Mouse (Mus musculus): Measurements from ENCODE around the gene Plcb3.

Gene Plcb3

DNA sequence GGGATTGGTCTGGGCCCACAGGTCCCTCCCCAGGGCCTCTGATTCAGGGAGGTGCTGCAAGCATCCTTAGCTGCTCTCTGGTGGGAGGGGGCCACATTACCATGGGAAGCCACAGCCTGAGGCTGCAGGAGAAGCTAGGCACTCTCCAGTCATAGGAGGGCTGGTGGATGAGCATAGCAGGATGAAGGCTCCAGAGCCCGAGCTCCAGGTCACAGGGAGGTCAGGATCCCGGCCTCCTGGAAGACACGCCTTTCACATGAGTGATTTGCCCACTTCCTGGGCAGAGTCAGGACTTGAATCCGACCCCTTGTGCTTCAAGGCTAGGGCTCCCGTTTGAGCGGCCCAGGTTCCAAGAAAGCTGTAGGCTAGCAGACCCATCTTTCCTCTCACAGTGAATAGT is 4.6 kb downstream of the Plcb3 start:
- DNase-seq (ENCODE audit: extremely low spot score, low read depth, low spot score) = no peak

DNA sequence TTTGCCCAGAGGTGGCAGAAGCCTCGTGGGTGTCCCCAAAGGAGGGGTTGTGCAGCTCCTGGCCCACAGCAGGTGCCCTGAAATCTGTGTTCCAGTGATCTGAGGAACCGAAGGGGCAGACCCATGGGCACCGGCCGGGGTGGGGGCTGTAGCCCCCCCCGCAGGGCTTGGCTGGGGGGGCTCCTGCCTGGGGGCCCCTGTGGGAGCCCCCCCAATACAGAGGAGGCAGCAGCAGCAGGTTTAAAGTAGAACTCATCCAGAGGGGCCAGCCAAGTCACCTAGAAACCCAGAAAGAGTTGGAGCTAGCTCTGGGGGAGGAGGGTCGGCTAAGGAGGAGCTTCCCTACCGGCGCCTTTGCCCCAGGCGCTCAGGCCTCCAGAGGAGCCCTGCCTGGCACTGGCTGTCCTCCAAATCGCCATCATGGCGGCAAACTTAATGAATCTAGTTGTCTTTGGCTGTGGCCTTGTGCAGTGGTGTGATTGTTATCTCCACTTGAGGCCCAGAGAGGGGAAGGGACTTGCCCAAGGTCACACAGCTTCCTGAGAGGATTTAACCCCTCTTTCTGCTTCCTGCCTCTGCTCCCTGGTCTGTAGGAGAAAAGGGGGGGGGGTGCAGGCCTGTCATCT is 5.7 kb downstream of the Plcb3 start:
- DNase-seq (ENCODE audit: extremely low spot score, low read depth, low spot score) = no peak

DNA sequence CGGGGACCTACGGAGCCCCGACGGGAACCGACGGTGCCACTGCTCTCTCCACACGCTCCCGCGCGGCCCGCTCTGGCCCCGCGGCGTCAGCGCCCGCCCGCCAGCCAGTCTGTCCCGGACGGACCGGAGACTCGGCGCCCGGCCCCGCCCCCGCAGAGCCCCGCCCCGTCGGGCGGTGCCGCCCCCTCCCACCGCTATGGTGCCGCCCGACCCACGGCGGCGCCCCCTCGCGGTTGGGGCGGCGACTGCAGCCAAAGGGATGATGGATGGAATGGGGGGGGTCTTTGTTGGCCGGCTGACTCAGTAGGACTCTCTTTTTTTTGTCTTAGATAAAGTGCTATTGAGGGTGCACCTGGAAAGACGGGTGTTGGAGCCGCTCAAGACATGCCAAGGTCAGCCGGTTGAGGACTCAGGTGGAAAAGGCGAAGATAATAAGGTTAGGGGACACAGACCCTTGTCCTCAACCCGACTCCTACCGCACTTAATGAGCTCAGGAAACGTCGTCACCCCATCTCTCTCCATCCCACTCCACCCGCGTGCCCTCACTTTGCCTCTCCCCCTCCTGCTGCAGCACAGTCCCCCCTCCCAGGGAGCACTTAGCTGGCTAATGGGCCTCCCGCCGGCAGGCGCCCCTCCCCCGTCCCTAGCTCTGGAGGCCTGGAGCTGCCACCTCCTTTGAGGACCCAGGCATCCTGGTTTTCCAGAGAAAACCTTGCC is 6.4 kb downstream of the Plcb3 start:
- DNase-seq (ENCODE audit: extremely low spot score, low read depth, low spot score) = no peak

DNA sequence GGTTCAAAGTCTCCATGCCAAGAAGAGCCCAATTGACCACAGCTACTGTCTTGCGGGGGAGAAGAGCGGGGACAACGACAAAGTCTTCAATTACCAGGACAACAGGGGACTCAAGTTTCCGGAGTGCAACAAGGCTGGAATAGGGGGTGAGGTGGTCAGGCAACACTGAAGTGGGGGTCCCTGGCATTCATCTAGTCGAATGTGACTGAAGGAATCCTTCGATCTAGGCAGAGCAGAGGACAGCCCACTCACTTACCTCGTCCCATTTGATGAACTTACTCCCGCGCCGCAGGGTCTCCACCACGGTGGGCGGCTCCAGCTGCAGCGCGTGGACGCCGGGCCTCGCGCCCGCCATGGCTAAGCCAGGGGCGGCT is 7.0 kb downstream of the Plcb3 start:
- no peak for DNase-seq (ENCODE audit: extremely low spot score, low read depth, low spot score)

DNA sequence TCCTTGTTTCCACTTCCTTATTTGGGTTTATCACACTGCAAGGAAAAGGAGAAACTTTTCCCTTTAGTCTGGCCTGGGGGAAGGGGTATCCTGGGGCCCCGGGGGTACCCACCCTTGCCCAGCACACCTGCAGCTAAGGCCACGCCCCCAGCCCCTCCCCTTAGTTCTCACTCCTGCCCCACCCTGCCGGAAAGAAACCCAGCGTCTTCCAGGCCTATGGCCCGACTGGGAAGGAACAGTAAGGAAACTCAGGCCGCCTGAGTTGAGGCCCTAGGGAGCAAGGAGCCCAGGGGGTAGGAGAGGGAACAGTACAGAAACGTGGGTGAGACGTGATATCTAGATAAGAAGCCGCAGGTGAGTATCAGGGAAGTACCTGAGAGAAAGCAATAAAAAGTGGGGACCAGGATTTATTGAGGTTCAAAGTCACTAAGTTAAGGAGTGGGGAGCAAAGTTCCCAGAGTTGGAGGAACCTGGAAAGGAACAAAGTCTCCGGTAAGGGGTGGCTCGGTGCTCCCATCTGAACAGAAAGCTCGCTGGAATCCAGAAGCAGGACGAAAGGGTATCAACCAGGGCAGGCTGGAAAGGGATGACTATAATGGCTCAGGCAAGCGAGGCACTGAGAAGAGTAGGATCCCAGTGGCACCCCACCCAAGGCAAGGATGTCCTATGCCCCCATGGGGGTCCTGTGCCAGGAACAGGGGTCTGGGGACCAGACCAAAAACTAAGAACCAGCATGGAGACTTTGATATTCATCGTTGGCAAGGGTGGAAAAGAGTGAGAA is 7.6 kb downstream of the Plcb3 start:
- no peak for DNase-seq (ENCODE audit: extremely low spot score, low read depth, low spot score)

DNA sequence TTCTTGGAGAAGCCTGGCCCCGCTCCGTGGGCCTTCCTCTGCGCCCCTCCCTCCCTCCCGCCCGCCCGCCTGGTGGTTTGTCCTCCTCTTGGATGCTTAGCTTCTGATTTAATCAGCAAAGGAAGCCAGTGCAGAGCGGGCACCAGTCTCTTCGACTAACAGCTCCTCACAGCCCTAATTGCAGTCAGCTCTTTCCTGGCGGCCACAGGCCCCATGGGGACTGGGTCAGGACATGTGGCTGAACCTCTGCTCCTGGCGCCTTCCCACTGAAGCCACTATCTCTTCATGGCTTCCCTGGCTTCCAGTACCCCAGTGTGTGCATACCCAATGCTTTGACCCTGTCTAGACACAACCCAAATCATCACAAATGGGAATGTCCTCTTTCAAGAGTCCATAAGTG is 19.8 kb downstream of the Plcb3 start:
- DNase-seq (ENCODE audit: extremely low spot score, low read depth, low spot score) = no peak

DNA sequence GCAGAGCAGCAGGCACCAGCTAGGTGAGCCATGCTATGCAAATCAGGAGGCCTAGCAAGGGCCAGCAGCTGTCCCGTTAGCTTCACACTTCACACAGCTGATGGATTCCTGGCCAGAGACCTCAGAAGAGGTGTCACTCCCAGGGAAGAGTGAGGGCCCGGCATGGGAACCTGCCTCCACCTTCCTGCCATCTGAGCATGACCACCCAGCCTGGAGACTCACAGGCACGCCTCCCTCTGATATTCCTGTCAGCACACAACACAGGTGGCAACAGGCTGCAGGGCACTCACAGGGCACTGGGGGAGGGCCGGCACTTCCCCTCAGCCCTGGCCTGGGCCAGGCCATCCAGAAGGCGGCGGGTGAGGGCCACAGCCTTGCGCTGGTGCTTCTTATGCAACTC is 20.8 kb downstream of the Plcb3 start:
- DNase-seq (ENCODE audit: extremely low spot score, low read depth, low spot score) = no peak

DNA sequence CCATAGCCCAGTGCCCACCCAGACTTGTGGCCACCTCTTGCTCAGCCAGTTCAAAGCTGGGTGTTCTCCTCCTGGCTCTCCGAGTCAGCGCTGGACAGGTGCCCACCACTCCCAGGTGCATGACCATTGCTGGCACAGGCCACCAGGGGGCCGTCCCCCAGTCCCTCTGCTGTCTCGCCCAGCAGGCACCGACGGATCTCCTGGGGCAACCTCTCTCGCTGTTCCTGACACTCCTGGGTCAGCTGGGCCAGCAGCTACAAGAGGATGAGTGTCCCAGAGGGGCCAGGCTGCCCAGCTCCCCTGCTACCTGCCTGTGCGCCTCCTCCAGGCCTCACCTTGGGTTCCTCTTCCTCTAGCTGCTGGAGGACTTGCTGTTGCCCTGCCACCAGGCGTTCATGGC is 22.2 kb downstream of the Plcb3 start:
- no peak for DNase-seq (ENCODE audit: extremely low spot score, low read depth, low spot score)

DNA sequence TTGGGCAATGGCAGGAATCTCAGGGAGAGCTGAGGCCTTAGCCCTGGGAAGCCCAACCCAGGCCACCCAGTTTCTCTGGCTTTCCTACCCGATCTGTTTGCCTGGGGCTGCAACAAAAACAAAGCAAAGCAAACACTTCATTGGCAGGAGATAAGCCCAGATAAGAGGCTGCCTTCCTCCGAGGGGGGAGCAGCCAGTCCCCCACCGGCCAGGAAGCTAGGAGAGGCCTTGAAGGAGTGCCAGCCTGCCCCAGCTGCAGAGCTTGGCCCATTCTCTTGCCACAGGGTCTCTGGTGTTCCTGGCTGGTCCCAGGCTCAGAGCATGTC is 23.6 kb downstream of the Plcb3 start:
- no peak for DNase-seq (ENCODE audit: extremely low spot score, low read depth, low spot score)

DNA sequence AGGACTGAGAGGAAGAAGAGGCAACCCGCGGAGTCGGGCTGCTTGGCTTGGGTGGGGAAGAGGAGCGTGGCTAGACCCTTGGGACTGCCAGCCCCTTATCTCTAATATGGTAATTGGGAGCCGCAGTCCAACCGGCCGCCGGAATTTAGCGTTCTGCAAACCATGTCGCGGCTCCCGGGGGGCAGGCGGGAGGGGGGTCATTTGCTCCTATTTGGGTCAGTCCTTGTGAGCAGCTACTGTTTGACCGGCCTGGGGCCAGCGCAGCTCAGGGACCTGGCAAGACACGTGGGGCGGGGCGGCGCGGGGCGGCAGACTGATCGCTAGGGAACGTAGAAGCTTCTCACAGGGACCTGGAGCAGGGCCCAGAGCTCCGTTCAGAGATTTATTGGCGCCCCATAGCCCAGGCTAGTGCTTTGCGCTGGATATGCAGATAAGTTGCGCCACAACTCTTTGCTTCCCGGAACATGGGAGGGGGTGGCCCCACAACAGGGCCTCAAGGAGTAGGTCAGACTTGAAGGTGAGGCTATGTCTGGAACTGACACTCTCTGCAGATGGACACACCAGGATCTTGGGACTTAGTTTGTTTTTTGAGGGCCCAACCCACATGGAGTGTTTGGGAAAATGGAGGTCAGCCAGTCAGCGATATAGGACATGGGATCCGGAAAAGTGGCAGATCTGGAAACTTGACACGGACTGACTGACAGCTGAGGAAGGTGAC is 24.1 kb downstream of the Plcb3 start:
- DNase-seq (ENCODE audit: extremely low spot score, low read depth, low spot score) = no peak

DNA sequence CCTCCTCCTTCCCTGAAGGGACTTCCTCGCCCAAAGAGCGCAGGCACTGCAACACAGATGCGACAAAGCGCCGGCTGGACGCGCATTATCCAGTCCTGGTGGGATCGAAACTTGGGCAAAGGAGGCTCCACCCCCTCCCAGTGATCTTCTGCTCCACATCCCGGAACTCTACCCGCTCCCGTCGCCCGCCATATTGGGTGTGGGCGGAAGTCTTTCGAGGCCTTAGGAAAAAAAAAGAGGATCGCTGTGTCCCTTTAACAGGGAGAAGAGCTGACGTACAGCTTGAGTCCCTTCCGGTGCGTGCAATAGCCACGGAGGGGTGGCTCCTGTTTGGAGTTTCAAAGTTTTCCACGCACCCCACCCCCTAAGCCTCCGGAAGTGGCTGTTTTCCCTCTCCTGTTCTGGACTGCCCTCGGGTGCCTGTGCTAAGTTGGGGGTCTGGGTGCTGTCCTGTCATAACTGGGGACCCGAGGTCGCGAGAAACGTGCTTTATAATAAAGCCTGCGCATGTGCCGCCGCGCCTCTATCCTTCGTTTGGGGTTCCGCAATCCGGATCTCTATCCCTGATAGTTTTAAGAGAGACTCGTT is 24.8 kb downstream of the Plcb3 start:
- no peak for DNase-seq (ENCODE audit: extremely low spot score, low read depth, low spot score)

DNA sequence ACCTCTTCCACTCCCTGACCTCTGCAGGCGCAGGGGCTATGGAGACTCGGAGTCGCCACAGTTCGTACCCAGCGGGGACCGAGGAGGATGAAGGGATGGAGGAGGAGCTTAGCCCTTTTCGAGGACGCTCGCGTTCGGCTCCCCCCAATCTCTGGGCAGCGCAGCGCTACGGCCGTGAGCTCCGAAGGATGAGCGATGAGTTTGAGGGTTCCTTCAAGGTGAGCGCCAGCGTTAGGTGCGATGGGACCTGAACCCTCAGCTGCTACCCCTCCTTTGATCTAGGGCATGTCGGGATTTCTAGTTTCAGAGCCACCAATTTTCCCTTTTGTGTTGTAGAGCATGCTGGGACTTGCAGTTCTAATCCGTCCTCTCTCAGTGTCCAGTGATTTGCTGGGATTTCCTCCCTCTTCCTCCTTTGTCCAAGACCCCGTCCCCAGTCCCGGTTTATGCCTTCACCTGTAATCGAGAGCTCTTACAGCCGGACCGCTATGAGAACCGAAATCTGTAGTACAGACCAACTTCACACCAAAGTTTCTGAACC is 25.6 kb downstream of the Plcb3 start:
- no peak for DNase-seq (ENCODE audit: extremely low spot score, low read depth, low spot score)

DNA sequence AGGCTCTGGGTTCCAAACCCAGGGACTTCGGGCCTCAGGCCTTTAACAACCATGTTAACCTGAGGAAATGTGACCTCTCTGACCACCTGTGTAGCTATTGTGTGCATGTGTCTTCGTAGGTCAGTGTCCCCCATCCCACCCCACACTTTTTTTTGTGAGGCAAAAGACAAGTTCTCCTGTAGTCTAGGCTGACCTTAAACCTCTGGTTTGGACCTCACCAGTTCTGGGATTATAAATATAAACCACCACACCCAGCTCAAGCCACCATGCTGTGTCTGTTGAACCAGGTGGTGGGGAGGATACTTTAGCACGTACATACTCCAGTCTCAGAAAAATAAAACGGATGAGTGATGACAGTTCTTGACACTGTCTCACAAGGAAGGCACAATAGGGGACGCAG is 26.3 kb downstream of the Plcb3 start:
- DNase-seq (ENCODE audit: extremely low spot score, low read depth, low spot score) = no peak

DNA sequence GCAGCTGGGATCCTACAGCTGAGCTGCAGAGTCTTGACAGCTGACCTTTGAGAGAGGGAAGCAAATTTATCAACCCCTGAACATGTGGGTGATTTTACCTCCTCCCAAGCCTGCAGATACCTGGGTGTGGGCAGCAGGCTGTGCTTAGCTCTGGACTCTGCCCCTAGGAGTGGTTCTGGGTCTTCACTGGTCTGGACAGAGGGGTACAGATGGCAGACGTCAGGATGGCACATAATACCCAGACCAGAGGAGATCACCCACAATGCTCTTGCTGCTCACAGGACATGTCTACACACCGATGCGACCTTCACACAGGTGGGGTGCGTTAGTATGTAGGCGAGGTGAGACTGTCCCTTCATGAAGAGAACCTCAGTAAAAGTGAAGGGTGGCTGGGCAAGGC is 26.7 kb downstream of the Plcb3 start:
- no peak for DNase-seq (ENCODE audit: extremely low spot score, low read depth, low spot score)

DNA sequence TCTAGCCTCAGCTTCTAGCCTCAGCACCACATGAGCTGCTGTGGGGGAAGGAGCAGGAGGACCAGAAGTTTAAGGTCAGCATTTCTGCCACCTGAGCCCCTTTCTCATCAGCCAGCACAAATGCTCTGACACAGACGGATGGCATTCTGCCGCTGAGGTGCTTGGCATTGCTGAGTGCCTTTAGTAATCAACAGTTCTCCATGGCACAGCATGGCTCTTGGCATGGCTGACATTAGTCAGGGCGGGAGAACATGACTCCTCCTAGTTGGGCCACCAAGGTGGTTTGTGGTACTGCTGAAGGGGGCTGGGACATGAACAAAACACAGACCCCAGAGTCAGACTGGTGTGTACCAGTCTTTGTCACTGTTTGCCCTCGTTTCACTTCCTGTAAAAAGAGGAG is 28.1 kb downstream of the Plcb3 start:
- no peak for DNase-seq (ENCODE audit: extremely low spot score, low read depth, low spot score)

DNA sequence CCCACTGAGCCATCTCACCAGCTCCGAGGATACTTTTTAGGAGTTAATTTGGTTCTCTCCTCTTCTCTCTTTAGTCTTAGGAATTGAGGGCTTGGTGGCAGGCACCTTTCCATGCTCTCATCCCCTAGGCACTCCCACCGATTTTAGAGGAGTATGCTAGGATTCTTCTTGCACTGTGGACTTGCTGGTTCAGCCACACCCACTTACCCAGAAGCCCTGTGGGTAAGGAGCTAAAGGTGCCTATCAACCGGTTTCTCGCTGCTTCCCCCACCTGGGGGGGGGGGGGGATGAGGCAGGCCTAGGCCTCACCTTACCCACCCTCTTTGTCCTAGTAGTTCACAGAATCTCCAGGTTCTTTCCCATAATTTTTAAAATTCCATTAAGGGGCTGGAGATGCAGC is 28.5 kb downstream of the Plcb3 start:
- no peak for DNase-seq (ENCODE audit: extremely low spot score, low read depth, low spot score)

DNA sequence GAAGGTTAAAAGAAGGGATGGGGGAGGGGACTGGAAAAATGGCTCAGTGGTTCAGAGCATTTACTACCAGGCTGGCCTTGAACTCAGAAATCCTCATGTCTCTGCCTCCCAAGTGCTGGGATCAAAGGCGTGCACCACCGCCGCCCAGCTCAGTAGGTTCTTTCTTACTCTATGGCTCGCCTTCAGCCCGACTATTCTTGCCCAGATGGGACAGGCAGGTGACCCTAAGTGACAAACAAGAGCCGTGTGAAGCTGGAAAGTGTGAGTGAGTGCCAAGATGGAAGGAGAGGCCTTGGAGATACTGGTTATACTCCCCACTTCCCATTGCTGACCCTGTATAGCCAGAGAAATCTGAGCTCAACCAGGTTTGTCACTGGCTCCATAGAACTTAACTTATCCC is 32.6 kb downstream of the Plcb3 start:
- DNase-seq (ENCODE audit: extremely low spot score, low read depth, low spot score) = no peak

DNA sequence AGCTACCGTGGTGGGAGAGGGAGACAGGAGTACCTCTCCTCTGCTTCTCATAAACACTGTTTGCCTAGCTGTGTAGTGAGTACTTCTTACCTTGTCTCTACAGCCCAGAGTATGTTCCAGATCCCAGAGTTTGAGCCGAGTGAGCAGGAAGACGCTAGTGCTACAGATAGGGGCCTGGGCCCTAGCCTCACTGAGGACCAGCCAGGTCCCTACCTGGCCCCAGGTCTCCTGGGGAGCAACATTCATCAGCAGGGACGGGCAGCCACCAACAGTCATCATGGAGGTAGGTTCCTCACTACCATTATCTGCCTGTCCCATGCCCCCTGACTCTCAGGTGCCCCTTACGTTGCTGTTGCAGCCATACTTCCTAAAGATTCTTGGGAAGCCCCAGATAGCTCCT is 33.5 kb downstream of the Plcb3 start:
- DNase-seq (ENCODE audit: extremely low spot score, low read depth, low spot score) = no peak

DNA sequence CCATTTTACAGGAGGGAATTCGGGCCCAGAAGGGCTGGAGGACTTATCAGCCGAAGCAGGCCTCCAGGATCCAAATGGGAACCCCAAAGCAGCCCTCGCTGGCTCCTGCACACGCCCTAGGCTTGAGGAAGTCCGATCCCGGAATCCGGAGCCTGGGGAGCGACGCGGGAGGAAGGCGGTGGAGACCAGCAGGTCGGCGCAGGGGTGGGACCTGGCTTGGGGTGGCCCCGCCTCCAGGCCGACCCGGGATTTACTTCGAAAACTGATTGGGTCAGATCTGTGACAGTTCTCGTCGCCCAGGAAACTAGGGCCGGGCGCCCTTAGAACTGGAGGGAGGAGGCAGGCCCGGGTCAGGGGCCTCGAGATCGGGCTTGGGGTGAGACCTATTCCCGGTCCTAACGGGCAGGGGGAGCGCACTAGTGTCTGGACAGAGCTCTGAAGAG is 34.0 kb downstream of the Plcb3 start, which contains the start of gene Gpr137:
TSS of gene Gpr137 (minus strand) at position 232 of the 443 bp plus-strand sequence.
- DNase-seq (ENCODE audit: extremely low spot score, low read depth, low spot score) = no peak

DNA sequence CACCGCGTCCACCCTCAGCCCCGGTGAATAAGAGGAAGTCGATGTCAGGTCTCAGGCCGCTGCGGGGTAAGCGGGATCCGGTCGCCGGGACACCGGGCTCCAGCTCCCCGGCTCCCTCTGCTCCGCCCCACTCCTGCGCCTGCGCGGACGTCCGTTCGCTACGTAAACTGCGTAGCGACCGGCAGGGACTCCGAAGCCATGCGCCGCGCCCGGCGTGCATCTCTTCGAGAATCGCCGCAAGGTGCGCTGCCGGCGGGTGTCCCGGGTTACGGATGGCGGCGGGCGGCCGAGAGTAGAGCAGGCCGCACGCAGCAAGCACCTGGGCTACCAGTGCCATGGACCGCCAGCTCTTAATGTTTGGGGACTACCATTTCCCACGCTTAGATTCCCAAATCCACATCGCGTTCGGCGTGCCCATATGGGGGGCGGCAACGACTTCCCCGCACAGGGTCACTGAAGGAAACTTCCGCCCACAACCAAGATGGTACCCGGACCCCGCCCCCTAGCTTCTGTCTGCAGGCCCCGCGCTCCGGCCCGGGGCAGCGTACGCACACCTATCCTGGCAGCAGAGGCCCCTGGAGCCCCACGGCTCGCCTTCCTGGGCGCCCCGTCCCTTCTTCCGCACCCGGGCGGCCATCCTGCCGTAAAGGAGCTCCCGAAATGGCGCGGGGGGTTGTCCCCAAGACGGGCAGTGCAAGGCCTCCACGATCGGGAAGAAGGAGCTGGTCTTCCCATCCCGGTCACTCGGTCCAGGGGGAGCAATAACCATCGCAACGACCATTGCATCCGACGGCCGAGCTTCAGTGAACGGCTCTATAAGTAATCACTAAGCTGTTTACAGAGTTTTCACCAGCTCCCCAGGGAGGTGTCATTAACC is 34.7 kb downstream of the Plcb3 start, which contains the start of gene Bad:
TSS of gene Bad (plus strand) at position 490 of the 877 bp plus-strand sequence.
- DNase-seq (ENCODE audit: extremely low spot score, low read depth, low spot score) = no peak
